Mouse (Mus musculus) right cerebral cortex, postnatal 36 days (tissue): ENCODE results near the gene Tlr2.
"Not testable (repeated sequence)": the region's sequence is repeated elsewhere in the genome, so short reads cannot be mapped to it uniquely, and the experiment has no call there.

Experiments used
- DNase-seq, 2 experiments: peaks; one replicate each; pipeline ENCODE4 v3.0.0; 2022; ENCODE audit warnings: low spot score in 2 of 2, mixed read lengths in 1 of 2

The Tlr2 gene

GRCm38 (mm10) chr3:83841095-83841850 is at the start of gene Tlr2:
Gene Tlr2 (minus strand): TSS chr3:83841767.
- peak; percentile 9 to 15 for DNase-seq

- DNase-seq = no peak
Measured at GRCm38 (mm10) chr3:83885163-83885562, 43.6 kb upstream of the Tlr2 start.

GRCm38 (mm10) chr3:83879261-83880050 is 37.9 kb upstream of the Tlr2 start:
- not testable (repeated sequence) for DNase-seq

- DNase-seq = no peak
Measured at GRCm38 (mm10) chr3:83878801-83879200, 37.2 kb upstream of the Tlr2 start.

GRCm38 (mm10) chr3:83876299-83876698 is 34.7 kb upstream of the Tlr2 start:
- DNase-seq = no peak

GRCm38 (mm10) chr3:83875078-83875477 is 33.5 kb upstream of the Tlr2 start:
- not testable (repeated sequence) for DNase-seq

- DNase-seq = not testable (repeated sequence)
Measured at GRCm38 (mm10) chr3:83872853-83873252, 31.3 kb upstream of the Tlr2 start.

GRCm38 (mm10) chr3:83871962-83872361 is 30.4 kb upstream of the Tlr2 start:
- DNase-seq = not testable (repeated sequence)

- DNase-seq = not testable (repeated sequence)
Measured at GRCm38 (mm10) chr3:83871559-83871958, 30.0 kb upstream of the Tlr2 start.

- no peak for DNase-seq
Measured at GRCm38 (mm10) chr3:83869776-83870175, 28.2 kb upstream of the Tlr2 start.

GRCm38 (mm10) chr3:83867026-83867425 is 25.5 kb upstream of the Tlr2 start:
- DNase-seq = not testable (repeated sequence)

- no peak for DNase-seq
Measured at GRCm38 (mm10) chr3:83865216-83865615, 23.6 kb upstream of the Tlr2 start.

- DNase-seq = no peak
Measured at GRCm38 (mm10) chr3:83864064-83864548, 22.5 kb upstream of the Tlr2 start.

GRCm38 (mm10) chr3:83862956-83863355 is 21.4 kb upstream of the Tlr2 start:
- DNase-seq = peak; percentile 56 to 65

- no peak for DNase-seq
Measured at GRCm38 (mm10) chr3:83859595-83859994, 18.0 kb upstream of the Tlr2 start.

GRCm38 (mm10) chr3:83859071-83859470 is 17.5 kb upstream of the Tlr2 start:
- no peak for DNase-seq

GRCm38 (mm10) chr3:83857621-83858020 is 16.1 kb upstream of the Tlr2 start:
- DNase-seq = no peak

GRCm38 (mm10) chr3:83855643-83856042 is 14.1 kb upstream of the Tlr2 start:
- no peak for DNase-seq

GRCm38 (mm10) chr3:83849341-83849740 is 7.8 kb upstream of the Tlr2 start:
- DNase-seq = no peak

- DNase-seq = no peak
Measured at GRCm38 (mm10) chr3:83844766-83845520, 3.4 kb upstream of the Tlr2 start.

GRCm38 (mm10) chr3:83839477-83839876 is 2.1 kb downstream of the Tlr2 start:
- no peak for DNase-seq

- no peak for DNase-seq
Measured at GRCm38 (mm10) chr3:83836685-83837084, 4.9 kb downstream of the Tlr2 start.
